Mouse (Mus musculus) midbrain, embryonic 10.5 days (tissue): ENCODE results near the gene Capn2. TPM values are rescaled to one million over a fixed set of nuclear protein-coding genes. Genes with fewer than 3 reads are reported as not detected.

ENCODE experiments used
- DNase-seq: peaks from one replicate; pipeline ENCODE4 v3.0.0-alpha.2; 2017; ENCODE audit warnings: low spot score
- H3K27ac ChIP-seq: fragments of 300-500 bp; sonication (generic); replicated peaks from 2 replicates; pipeline ENCODE4 v1.5.1; 2016; ENCODE audit warnings: mild to moderate bottlenecking
- H3K27me3 ChIP-seq: fragments of 300-500 bp; sonication (generic); 2 replicates; pipeline ENCODE4 v1.6.1; 2016; ENCODE audit warnings: low read depth, mild to moderate bottlenecking; ENCODE audit not compliant: poor library complexity, severe bottlenecking
- H3K36me3 ChIP-seq: fragments of 300-500 bp; sonication (generic); 2 replicates; pipeline ENCODE4 v1.6.1; 2016; ENCODE audit warnings: mild to moderate bottlenecking, moderate library complexity
- H3K4me1 ChIP-seq: fragments of 300-500 bp; sonication (generic); 2 replicates; pipeline ENCODE4 v1.6.1; 2016
- H3K4me3 ChIP-seq: fragments of 300-500 bp; sonication (generic); 2 replicates; pipeline ENCODE4 v1.5.1; 2016; ENCODE audit warnings: mild to moderate bottlenecking, moderate library complexity
- H3K9me3 ChIP-seq: fragments of 300-500 bp; sonication (generic); replicated peaks from 2 replicates; pipeline ENCODE4 v1.6.1; 2016; ENCODE audit warnings: mild to moderate bottlenecking
- WGBS: fragments of 180-500 bp; shearing (Covaris S2); methylation state at CpG from one replicate; pipeline ENCODE4 v1.1.7; 2016; 5-methylcytosine and 5-hydroxymethylcytosine counted together
- polyA plus RNA-seq: library from polyadenylated mRNA; unstranded; fragments of >200 nt; fragmentation: Nextera tagmentation; extraction: Ambion mirVana; gene quantifications from 2 replicates; pipeline ENCODE4 v1.2.1, GENCODE M21; 2016

Gene Capn2
- polyA plus RNA-seq, 1 experiment from 2014 or later = 83.2 TPM

- peaks cover 57% of the 10 kb centered on the region for H3K36me3 ChIP-seq
- H3K4me1 ChIP-seq = peaks cover 17% of the 10 kb centered on the region
- 73% methylated on average over 7 of the region's 7 CpGs for WGBS
- no peaks in the 10 kb centered on the region for H3K9me3 ChIP-seq
- H3K4me3 ChIP-seq = no peak overlapping the region
- DNase-seq = no peak
- no peak overlapping the region for H3K27ac ChIP-seq
- H3K27me3 ChIP-seq = no peaks in the 10 kb centered on the region
Observed at GRCm38 (mm10) chr1:182506229-182506986, 11.0 kb downstream of the Capn2 start.

DNA sequence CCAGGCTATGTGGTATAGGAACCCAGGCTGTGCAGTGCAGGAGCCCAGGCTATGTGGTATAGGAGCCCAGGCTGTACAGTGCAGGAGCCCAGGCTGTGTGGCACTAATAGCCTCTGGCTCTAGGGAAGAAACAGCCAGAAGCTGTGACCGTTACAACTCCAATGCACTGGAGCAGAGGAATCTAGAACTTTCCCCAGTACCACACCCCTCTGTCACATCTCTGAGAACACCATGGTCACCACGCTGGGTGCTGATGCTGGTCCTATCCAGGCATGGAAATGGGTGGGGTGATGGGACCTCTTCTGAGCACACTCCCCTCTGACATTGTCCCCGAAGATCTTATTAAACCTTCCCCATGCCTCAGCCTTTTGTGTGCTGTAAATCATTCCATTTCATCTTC lies 12.1 kb downstream of the Capn2 start:
- Histone ChIP-seq H3K27me3 (no peaks in the 10 kb centered on the region), H3K4me3 (no peak overlapping the region), H3K9me3 (no peaks in the 10 kb centered on the region), H3K4me1 (peaks cover 17% of the 10 kb centered on the region), H3K36me3 (peaks cover 52% of the 10 kb centered on the region), H3K27ac (no peak overlapping the region)
- 90% methylated on average over 3 of the region's 3 CpGs for WGBS
- DNase-seq = no peak

DNA sequence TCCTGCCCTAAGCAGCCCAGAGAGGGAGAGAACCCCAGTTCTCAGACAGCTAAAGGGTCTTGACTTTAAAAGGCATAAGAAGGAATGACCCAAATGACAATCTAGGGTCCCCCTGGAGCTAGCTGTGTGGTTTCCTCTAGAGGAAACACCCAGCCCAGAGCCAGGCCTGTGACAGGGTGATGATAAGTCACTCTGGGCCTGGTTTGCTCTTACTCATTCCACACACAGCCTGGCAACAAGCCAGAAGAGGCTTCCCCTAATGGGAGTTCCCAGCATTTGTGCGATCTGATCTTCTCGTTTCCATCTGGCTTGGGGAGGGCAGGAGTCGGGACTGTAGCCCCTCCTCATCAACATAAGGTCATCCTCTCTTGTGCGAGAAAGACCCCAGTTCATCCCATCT lies 13.2 kb downstream of the Capn2 start:
- Histone ChIP-seq H3K9me3 (no peaks in the 10 kb centered on the region), H3K4me3 (no peak overlapping the region), H3K27me3 (no peaks in the 10 kb centered on the region), H3K4me1 (peaks cover 17% of the 10 kb centered on the region), H3K36me3 (peaks cover 42% of the 10 kb centered on the region), H3K27ac (no peak overlapping the region)
- 33% methylated on average over 4 of the region's 4 CpGs for WGBS
- DNase-seq = no peak

DNA sequence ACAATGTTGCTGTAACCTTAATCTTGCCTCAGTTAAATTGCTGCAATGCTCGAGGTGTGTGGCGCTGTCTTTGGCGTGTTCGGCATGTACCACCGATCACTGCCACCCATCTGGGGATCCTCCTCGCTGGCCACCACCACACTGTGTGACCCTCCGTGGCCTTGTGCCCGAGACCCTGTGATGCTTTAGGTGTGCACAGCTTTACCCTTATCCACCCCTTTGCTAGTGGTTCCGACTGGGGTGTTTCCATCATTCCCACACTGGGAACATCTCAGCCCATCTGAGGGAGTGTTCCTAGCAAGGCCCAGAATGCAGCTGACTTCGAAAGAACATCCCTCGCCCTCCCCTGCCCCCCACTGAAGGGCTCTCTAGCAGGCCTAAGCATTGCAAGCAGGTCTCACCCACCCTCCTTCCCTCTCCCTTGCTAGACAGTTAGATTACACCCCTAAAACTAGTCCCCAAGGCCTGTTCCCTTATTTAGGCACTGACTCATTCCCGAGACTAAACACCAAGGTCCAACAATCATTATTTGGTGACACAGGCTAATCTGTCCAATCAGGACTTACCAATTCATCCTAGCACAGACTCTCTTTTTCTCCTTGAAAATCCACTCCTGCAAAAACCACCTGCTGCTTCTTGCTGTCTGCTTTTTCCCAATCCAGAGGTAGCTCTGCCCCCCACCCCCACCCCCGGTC lies 14.1 kb downstream of the Capn2 start:
- DNase-seq = no peak
- 87% methylated on average over 13 of the region's 13 CpGs for WGBS
- H3K4me1 ChIP-seq = peaks cover 17% of the 10 kb centered on the region
- no peak overlapping the region for H3K4me3 ChIP-seq
- peaks cover 33% of the 10 kb centered on the region for H3K36me3 ChIP-seq
- no peaks in the 10 kb centered on the region for H3K27me3 ChIP-seq
- H3K9me3 ChIP-seq = no peaks in the 10 kb centered on the region
- no peak overlapping the region for H3K27ac ChIP-seq

GRCm38 (mm10) chr1:182502491-182503050 lies 14.8 kb downstream of the Capn2 start:
- Histone ChIP-seq H3K27ac (no peak overlapping the region), H3K27me3 (no peaks in the 10 kb centered on the region), H3K36me3 (peaks cover 32% of the 10 kb centered on the region), H3K4me1 (peaks cover 19% of the 10 kb centered on the region), H3K9me3 (no peaks in the 10 kb centered on the region), H3K4me3 (no peak overlapping the region)
- 92% methylated on average over 7 of the region's 7 CpGs for WGBS
- DNase-seq = no peak

DNA sequence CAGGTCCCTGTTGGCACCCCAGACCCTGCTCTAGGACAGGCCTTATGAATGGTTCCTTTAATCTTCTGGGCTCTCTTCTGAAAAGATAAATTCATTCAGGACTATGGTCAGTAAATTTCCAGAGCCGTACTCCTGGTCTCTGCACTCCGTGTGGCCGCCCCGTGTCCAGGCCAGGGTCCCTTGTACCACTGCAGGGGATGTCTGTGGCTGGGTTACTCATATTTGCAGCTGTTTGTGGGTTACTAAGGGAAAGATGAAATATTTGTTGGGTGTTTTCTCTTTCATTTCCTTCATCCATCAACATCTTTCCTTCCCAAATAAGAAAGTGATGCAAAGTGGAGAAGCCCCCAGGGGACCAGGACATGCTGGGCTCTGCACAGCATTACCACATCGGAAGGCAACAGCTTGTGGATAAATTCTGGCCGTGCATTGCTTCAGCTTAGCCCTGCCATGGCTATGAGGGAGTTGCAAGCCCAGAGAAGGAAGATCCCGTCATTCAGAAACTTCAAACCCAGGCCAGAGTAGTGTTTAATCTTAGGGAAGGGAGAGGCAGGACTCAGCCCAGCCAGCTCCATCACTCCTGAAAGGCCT lies 15.5 kb downstream of the Capn2 start:
- Histone ChIP-seq H3K36me3 (peaks cover 32% of the 10 kb centered on the region), H3K4me1 (peaks cover 26% of the 10 kb centered on the region), H3K9me3 (no peaks in the 10 kb centered on the region), H3K27me3 (no peaks in the 10 kb centered on the region), H3K27ac (no peak overlapping the region), H3K4me3 (no peak overlapping the region)
- no peak for DNase-seq
- 88% methylated on average over 7 of the region's 7 CpGs for WGBS

- Histone ChIP-seq H3K9me3 (no peaks in the 10 kb centered on the region), H3K4me1 (peaks cover 34% of the 10 kb centered on the region), H3K27ac (no peak overlapping the region), H3K36me3 (peaks cover 23% of the 10 kb centered on the region), H3K27me3 (no peaks in the 10 kb centered on the region), H3K4me3 (no peak overlapping the region)
- DNase-seq = no peak
- 88% methylated on average over 4 of the region's 4 CpGs for WGBS
Observed at GRCm38 (mm10) chr1:182500843-182501242, 16.6 kb downstream of the Capn2 start.

DNA sequence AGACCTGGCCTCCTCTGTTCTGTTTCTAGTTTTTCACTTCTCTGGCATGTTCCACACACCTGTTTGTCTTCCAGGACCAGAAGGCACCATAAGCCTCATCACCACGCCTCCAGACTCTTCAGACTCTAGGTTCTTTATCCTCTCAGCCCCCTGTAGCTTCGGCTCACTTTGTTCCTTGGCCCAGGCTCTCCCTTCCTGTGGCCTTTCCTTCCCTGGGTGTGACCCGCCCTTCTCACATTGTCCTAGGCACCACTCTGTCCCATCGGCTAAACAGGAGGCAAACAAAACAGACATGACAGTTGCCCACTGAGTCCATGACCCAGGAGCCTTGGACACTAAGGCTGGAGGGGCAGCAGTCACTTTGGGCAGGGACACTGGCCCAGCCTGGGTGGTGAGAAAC lies 17.2 kb downstream of the Capn2 start:
- Histone ChIP-seq H3K9me3 (no peaks in the 10 kb centered on the region), H3K27me3 (no peaks in the 10 kb centered on the region), H3K4me3 (no peak overlapping the region), H3K4me1 (peaks cover 34% of the 10 kb centered on the region), H3K27ac (no peak overlapping the region), H3K36me3 (peaks cover 17% of the 10 kb centered on the region)
- WGBS = 57% methylated on average over 4 of the region's 4 CpGs
- no peak for DNase-seq

DNA sequence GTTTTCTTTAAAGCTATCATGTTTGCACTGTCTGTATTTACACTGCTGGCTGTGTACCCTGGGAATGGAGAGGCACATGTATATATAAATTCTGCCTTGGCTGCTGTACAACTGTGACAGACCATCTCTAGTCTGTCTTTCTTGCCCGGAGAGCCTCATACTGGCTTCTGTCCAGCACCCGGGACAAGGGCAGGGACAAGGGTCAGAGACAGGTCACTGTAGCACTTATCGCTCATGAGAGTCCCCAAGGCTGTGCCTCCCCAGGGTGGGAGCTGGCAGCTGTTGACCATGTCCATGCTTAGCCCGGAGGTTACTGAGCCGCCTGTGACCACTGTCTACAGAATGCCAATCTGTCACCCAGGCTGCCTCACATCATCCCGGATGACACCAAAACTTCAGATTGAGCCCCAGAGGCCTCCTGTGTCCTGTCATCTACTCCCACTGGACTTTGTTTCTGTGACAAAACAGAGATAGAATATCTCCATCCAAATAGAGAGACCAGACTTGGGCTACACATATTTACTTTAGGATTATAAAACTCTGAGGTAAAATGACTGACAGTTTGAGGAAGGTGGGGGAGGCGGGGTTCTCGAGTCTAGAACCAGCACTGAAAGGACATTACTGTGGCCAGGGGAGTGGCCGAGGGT lies 17.8 kb downstream of the Capn2 start:
- 89% methylated on average over 9 of the region's 9 CpGs for WGBS
- H3K27me3 ChIP-seq = no peaks in the 10 kb centered on the region

DNA sequence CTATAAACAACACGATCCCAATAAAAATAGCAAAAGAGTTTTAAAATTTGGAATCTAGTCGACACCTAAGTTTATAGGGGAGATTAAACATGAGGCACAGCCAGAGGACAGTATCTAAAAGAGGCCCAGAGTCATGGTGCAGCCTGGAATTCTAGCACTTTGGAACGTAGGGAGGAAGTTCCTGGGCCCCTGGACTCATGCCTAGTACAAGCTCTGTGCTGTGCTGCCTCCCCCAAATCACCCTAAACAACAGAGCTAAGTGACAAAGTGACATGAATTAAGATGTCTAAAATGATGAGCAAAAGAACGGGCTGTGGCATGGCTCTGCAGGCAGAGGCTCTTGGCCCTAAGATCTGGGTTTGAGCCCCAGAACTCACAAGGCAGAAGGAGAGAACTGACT lies 19.7 kb downstream of the Capn2 start:
- peaks cover 9% of the 10 kb centered on the region for H3K36me3 ChIP-seq
- peaks cover 33% of the 10 kb centered on the region for H3K4me1 ChIP-seq
- WGBS = 65% methylated on average over 4 of the region's 4 CpGs
- no peaks in the 10 kb centered on the region for H3K9me3 ChIP-seq
- H3K27ac ChIP-seq = no peak overlapping the region
- no peaks in the 10 kb centered on the region for H3K27me3 ChIP-seq
- no peak overlapping the region for H3K4me3 ChIP-seq
- no peak for DNase-seq

More for the DNA sequence above, 17.8 kb downstream of the Capn2 start:
- Histone ChIP-seq H3K4me1 (peaks cover 36% of the 10 kb centered on the region), H3K4me3 (no peak overlapping the region), H3K27ac (no peak overlapping the region), H3K9me3 (no peaks in the 10 kb centered on the region), H3K36me3 (peaks cover 10% of the 10 kb centered on the region)
- no peak for DNase-seq

DNA sequence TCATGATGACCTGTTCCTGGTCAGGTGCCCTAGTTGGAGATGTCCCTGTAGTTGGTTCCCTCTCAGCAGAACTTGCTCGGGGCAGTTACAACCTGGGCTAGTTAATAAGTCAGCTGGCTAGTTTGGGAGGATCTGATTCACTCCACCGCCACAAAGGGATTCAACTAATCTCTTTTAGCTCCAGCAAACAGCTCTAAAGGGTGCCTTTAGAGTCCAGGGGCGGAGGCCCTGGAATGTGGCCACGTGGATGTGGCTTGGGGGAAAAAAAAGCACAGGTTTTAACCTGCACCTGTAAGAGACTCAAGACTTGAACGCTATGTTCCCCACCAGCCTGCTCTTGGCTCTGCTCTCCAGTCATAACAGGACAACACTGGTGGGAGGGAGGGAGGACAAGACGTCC lies 20.7 kb downstream of the Capn2 start:
- Histone ChIP-seq H3K4me3 (no peak overlapping the region), H3K9me3 (no peaks in the 10 kb centered on the region), H3K4me1 (peaks cover 33% of the 10 kb centered on the region), H3K27me3 (no peaks in the 10 kb centered on the region), H3K27ac (no peak overlapping the region), H3K36me3 (peaks cover 16% of the 10 kb centered on the region)
- 38% methylated on average over 6 of the region's 6 CpGs for WGBS
- DNase-seq = no peak

DNA sequence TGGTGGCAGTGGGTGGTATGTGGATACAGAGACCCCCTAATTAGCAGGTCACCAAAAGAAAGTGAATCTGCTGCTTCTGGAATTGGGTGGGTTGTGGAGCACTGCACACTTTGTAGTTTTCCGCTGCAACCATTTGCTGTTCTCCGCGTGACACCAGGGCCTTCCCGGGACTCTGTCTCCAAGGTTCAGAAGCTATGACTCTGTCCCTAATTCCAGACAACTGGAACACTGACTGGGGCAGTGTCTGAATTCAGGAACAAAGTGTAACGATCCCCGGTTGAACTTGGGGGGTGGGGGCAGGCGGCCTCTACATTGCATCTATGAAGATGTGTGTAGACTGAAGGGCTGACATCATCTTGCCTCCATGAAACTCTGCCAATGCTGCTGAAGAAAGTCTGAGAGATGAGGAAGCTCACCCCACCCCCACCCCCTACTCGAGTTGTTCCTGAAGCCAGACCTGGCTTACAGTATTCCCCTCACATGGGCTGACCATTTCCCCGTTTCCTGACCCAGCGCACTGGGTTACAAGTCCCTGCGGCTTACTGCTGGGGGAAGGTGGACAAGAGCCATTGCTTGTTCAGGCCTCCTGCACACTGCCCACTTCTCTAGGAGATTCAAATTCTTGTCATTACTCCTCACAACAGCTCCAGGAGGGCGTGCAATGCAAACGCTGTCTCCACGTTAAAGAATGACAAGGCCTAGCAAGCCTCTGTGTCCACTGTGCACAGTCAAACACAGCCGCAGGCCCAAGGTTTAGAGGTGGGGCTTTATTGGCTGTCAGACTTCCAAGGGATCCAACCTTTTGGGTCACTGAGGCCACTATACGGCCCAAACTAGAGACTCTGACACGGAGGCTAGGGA lies 22.9 kb downstream of the Capn2 start:
- Histone ChIP-seq H3K4me1 (peaks cover 42% of the 10 kb centered on the region), H3K9me3 (no peaks in the 10 kb centered on the region), H3K36me3 (peaks cover 20% of the 10 kb centered on the region), H3K4me3 (no peak overlapping the region), H3K27ac (peak overlapping the region; percentile 17; the same call in 1 of the 2 replicates), H3K27me3 (no peaks in the 10 kb centered on the region)
- 82% methylated on average over 17 of the region's 17 CpGs for WGBS
- DNase-seq = no peak
